Mouse (Mus musculus) olfactory bulb, adult 2 months (tissue): ENCODE measurements at regions not wholly inside any gene's neighbourhood (a gene's known extent, or its start where the extent isn't known, plus 50 kb on each side); places are given as distances from the start of the nearest gene placed in this dataset.

Source experiments
- CTCF ChIP-seq: fragments of 200-500 bp; IDR thresholded peaks from 2 replicates; pipeline ENCODE4 v1.5.1; 2012; ENCODE audit warnings: low read depth, mild to moderate bottlenecking, low read length, moderate library complexity; ENCODE audit not compliant: insufficient read depth
- POLR2A ChIP-seq: fragments of 200-500 bp; IDR thresholded peaks from 2 replicates; pipeline ENCODE4 v1.6.1; 2012; ENCODE audit warnings: mild to moderate bottlenecking, low read depth, low read length, moderate library complexity; ENCODE audit not compliant: insufficient read depth

DNA sequence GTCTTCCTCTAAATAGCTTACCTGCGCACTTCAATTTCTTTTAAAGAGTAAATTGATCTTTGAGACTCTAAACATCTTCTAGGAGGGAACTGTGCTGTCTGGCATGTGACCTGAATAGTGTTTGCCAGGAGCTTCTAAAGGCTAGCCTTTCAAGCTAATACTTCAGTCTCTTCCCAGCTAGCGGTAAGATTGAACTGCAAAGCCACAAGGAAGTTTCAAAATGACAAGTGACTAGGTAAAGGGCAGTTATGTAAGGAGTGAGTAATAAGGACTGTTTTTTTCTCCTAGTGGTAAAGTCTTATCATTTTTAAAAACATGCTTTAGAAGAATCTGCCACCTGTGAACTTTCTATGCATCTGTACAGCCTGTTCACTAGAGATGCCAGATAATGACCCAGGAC, 211.1 kb downstream of the Kcnrg start:
- TF ChIP-seq CTCF (no peak), POLR2A (no peak)
